In genomic region chr1:170056214-170056613, GRCm38 (mm10) we compare ENCODE assay signal across 10 mouse cellular contexts. TPM values are rescaled to one million over a fixed set of nuclear protein-coding genes. Genes with fewer than 3 reads are reported as not detected.
DNase-seq lines count a peak whose midpoint lies in the region; ATAC-seq and TF ChIP-seq lines count a peak whose summit lies in the region.
"Had no signal": no experiment of that assay in that cellular context is flagged by ENCODE, and none has a peak within 500 bp of the region (broad histone marks: within the 10 kb centered on the region; RNA-seq: fewer than 3 reads in every experiment).

No protein-coding gene starts in this region.

- TF ChIP-seq CTCF in gastrocnemius, adult 2 months (IDR thresholded peaks at IDR 0.05) = no peak

- 52% methylated on average over 6 of the region's 6 CpGs for WGBS in intestine, embryonic 14.5 days
- WGBS in intestine, embryonic 15.5 days = 46% methylated on average over 6 of the region's 6 CpGs
- WGBS in limb, embryonic 12.5 days = 62% methylated on average over 6 of the region's 6 CpGs

- H3K4me1 ChIP-seq in intestine, embryonic 14.5 days (replicated peaks; ENCODE audit: control insufficient read depth, insufficient read depth, low read length) = peaks cover 16% of the 10 kb centered on the region; the same call in 1 of the 2 replicates
- peaks cover 9% of the 10 kb centered on the region; the same call in 1 of the 2 replicates for H3K4me1 ChIP-seq in intestine, embryonic 15.5 days (replicated peaks)
- H3K4me1 ChIP-seq in limb, embryonic 12.5 days (replicated peaks) = peaks cover 30% of the 10 kb centered on the region

- no peak overlapping the region for H3K4me2 ChIP-seq in intestine, embryonic 14.5 days (ENCODE audit: low read length)
- no peak overlapping the region for H3K4me2 ChIP-seq in intestine, embryonic 15.5 days (replicated peaks)
- H3K4me2 ChIP-seq in limb, embryonic 12.5 days = no peak overlapping the region

- peak overlapping the region; percentile 18 for H3K27ac ChIP-seq in intestine, embryonic 14.5 days (ENCODE audit: low read depth)
- H3K27ac ChIP-seq in intestine, embryonic 15.5 days = no peak overlapping the region
- peak overlapping the region; percentile 78 for H3K27ac ChIP-seq in gastrocnemius, adult 2 months
- H3K27ac ChIP-seq in limb, embryonic 12.5 days = 0 out of 2 replicates have a peak overlapping the region, but pooled peaks have one; percentile 35

- intact Hi-C loops in gastrocnemius, adult 2 months (cut with DNase I) = loop anchor here (5.0 kb wide), 1 partner anchor 56 kb away; the partner anchor contains the start of gene Ddr2
- intact Hi-C loops in heart, postnatal 36 days (cut with DNase I) = loop anchor here (5.0 kb wide), 1 partner anchor 49 kb away; no protein-coding TSS in a partner anchor

- peak; percentile 50 for DNase-seq in intestine, embryonic 14.5 days (ENCODE audit: low spot score)
- DNase-seq in gastrocnemius, adult 2 months = peak; percentile 73
- DNase-seq in heart, postnatal 36 days = peak; percentile 45 to 55
- DNase-seq in ovary, postnatal 36 days (ENCODE audit: low spot score) = no peak
- DNase-seq in layer of hippocampus, postnatal 25 days (ENCODE audit: extremely low spot score in 1 of 2, low spot score in 1 of 2) = no peak
- DNase-seq in layer of hippocampus, adult 9-10 months (ENCODE audit: low spot score) = no peak
- DNase-seq: thymus, postnatal 36 days had no signal

- no peak overlapping the region for H3K4me3 ChIP-seq in intestine, embryonic 14.5 days (ENCODE audit: low read depth, low read length)
- H3K4me3 ChIP-seq in intestine, embryonic 15.5 days (replicated peaks) = no peak overlapping the region
- peak overlapping the region; percentile 40; the same call in 1 of the 2 replicates for H3K4me3 ChIP-seq in gastrocnemius, adult 2 months
- no peak overlapping the region for H3K4me3 ChIP-seq in limb, embryonic 12.5 days (replicated peaks)

- no peaks in the 10 kb centered on the region for H3K36me3 ChIP-seq in intestine, embryonic 14.5 days (ENCODE audit: control insufficient read depth, insufficient read depth, low read length)
- H3K36me3 ChIP-seq in intestine, embryonic 15.5 days = no peaks in the 10 kb centered on the region
- peaks cover 14% of the 10 kb centered on the region for H3K36me3 ChIP-seq in limb, embryonic 12.5 days

- H3K9ac ChIP-seq in intestine, embryonic 14.5 days (ENCODE audit: low read length) = no peak overlapping the region
- H3K9ac ChIP-seq in intestine, embryonic 15.5 days = no peak overlapping the region
- no peak overlapping the region for H3K9ac ChIP-seq in limb, embryonic 12.5 days (replicated peaks)

- no peaks in the 10 kb centered on the region for H3K27me3 ChIP-seq in intestine, embryonic 14.5 days (replicated peaks; ENCODE audit: control insufficient read depth, insufficient read depth, low read length)
- H3K27me3 ChIP-seq in intestine, embryonic 15.5 days (replicated peaks) = no peaks in the 10 kb centered on the region
- H3K27me3 ChIP-seq in limb, embryonic 12.5 days = no peaks in the 10 kb centered on the region

- no peak for ATAC-seq in intestine, embryonic 14.5 days (replicated peaks; ENCODE audit: low FRiP score, low TSS enrichment, low read depth)
- no peak for ATAC-seq in intestine, embryonic 15.5 days
- no peak for ATAC-seq in limb, embryonic 12.5 days (ENCODE audit: insufficient number of reproducible peaks, insufficient read depth, low FRiP score, low TSS enrichment, low read depth)

- no peaks in the 10 kb centered on the region for H3K9me3 ChIP-seq in intestine, embryonic 14.5 days (ENCODE audit: control insufficient read depth, low read length)
- H3K9me3 ChIP-seq in intestine, embryonic 15.5 days = no peaks in the 10 kb centered on the region
- peaks cover 5% of the 10 kb centered on the region for H3K9me3 ChIP-seq in limb, embryonic 12.5 days

RNA-seq across cellular contexts. Expression of gene Ddr2, which starts 54.3 kb away (rescaled TPM):
- polyA plus RNA-seq in intestine, embryonic 14.5 days (2014; fragmentation: Nextera tagmentation; extraction: Ambion mirVana) = 41.1 and 46.7 TPM in 2 replicates
- 36.2 and 38.6 TPM in 2 replicates for polyA plus RNA-seq in intestine, embryonic 15.5 days (2015; fragmentation: Nextera tagmentation; extraction: Ambion mirVana)
- total RNA-seq in gastrocnemius, adult 2 months (2021) = 10 to 100 TPM; 16.4 to 22.5 TPM
- 10 to 100 TPM; 21.0 to 24.2 TPM for total RNA-seq in heart, postnatal 36 days (2021)
- 111 and 112 TPM in 2 replicates for polyA plus RNA-seq in limb, embryonic 12.5 days (2016; fragmentation: Nextera tagmentation; extraction: Ambion mirVana)
- total RNA-seq in layer of hippocampus, postnatal 25 days (2021) = 1 to 10 TPM; 4.1 to 4.6 TPM
- total RNA-seq: monocyte, adult 5-6 weeks had no signal

Comparison
In these comparisons a context has a peak if more than half of its experiments do, and no peak if none do; other contexts are left out.
1. DNase-seq: peak in intestine, embryonic 14.5 days (single experiment), gastrocnemius, adult 2 months (single experiment) and heart, postnatal 36 days (2 of 2); none in ovary, postnatal 36 days (single experiment), layer of hippocampus, postnatal 25 days (0 of 2) and layer of hippocampus, adult 9-10 months (single experiment).